Mouse (Mus musculus) thymus, adult 2 months (tissue): ENCODE measurements around the gene Pbx2. TPM values are rescaled to one million over a fixed set of nuclear protein-coding genes. Genes with fewer than 3 reads are reported as not detected.

Source experiments
- DNase-seq: peaks from one replicate; pipeline ENCODE4 v3.0.0; 2021
- H3K27ac ChIP-seq: fragments of 200-500 bp; 2 replicates; pipeline ENCODE4 v1.5.1; 2012; ENCODE audit warnings: low read length, control low read depth; ENCODE audit not compliant: control insufficient read depth, insufficient read depth
- H3K27me3 ChIP-seq: fragments of 200-500 bp; 2 replicates; pipeline ENCODE4 v1.6.1; 2012; ENCODE audit warnings: mild to moderate bottlenecking, low read length, moderate library complexity, mixed read lengths; ENCODE audit not compliant: control insufficient read depth, insufficient read depth
- H3K36me3 ChIP-seq: fragments of 200-500 bp; 2 replicates; pipeline ENCODE4 v1.6.1; 2012; ENCODE audit warnings: mild to moderate bottlenecking, low read length, moderate library complexity; ENCODE audit not compliant: control insufficient read depth, insufficient read depth
- H3K4me1 ChIP-seq: fragments of 200-500 bp; replicated peaks from 2 replicates; pipeline ENCODE4 v1.6.1; 2012; ENCODE audit warnings: low read length; ENCODE audit not compliant: control insufficient read depth, insufficient read depth
- H3K4me3 ChIP-seq: fragments of 200-500 bp; 2 replicates; pipeline ENCODE4 v1.5.1; 2012; ENCODE audit warnings: mild to moderate bottlenecking, low read length, control low read depth, moderate library complexity; ENCODE audit not compliant: control insufficient read depth, insufficient read depth
- CTCF ChIP-seq: fragments of 200-500 bp; IDR thresholded peaks from 2 replicates; pipeline ENCODE4 v1.5.1; 2012; ENCODE audit warnings: mild to moderate bottlenecking, control low read depth, low read length, moderate library complexity, borderline replicate concordance; ENCODE audit not compliant: control insufficient read depth, poor library complexity, insufficient read depth; ENCODE audit errors: extremely low read depth
- POLR2A ChIP-seq: fragments of 200-500 bp; IDR thresholded peaks from 2 replicates; pipeline ENCODE4 v1.6.1; 2012; ENCODE audit warnings: mild to moderate bottlenecking, low read length, control low read depth, moderate library complexity; ENCODE audit not compliant: control insufficient read depth, poor library complexity, insufficient read depth; ENCODE audit errors: extremely low read depth
- WGBS: fragments of 180-500 bp; shearing (Covaris S2); methylation state at CpG from one replicate; pipeline ENCODE4 v1.1.7; 2018; 5-methylcytosine and 5-hydroxymethylcytosine counted together
- polyA plus RNA-seq: library from polyadenylated mRNA; depleted of rRNA; stranded (reverse); fragments of >200 nt; gene quantifications from 2 replicates; pipeline ENCODE4 v1.2.3, GENCODE M21; 2012

Gene Pbx2
- polyA plus RNA-seq, 1 experiment: 144 TPM

- DNase-seq: peak; percentile 58
- TF ChIP-seq POLR2A (no peak), CTCF (0 out of 2 replicates have a peak, but pooled peaks have one; percentile 64)
- H3K27ac ChIP-seq: peak overlapping the region; percentile 89
- H3K4me3 ChIP-seq: peak overlapping the region; percentile 89
- no peaks in the 10 kb centered on the region for H3K27me3 ChIP-seq
- peaks cover 27% of the 10 kb centered on the region for H3K4me1 ChIP-seq
- peaks cover 13% of the 10 kb centered on the region for H3K36me3 ChIP-seq
- under 1% methylated on average over 18 of the region's 18 CpGs for WGBS
Measured at GRCm38 (mm10) chr17:34626773-34627092, 35.7 kb downstream of the Pbx2 start.

GRCm38 (mm10) chr17:34627093-34627942 lies 36.3 kb downstream of the Pbx2 start:
- no peaks in the 10 kb centered on the region for H3K27me3 ChIP-seq
- H3K4me1 ChIP-seq: peaks cover 32% of the 10 kb centered on the region
- H3K4me3 ChIP-seq: peak overlapping the region; percentile 89
- peaks cover 7% of the 10 kb centered on the region for H3K36me3 ChIP-seq
- peak; percentile 80 for DNase-seq
- WGBS: under 1% methylated on average over 45 of the region's 45 CpGs
- peak overlapping the region; percentile 91 for H3K27ac ChIP-seq
- TF ChIP-seq CTCF (no peak), POLR2A (no peak)

GRCm38 (mm10) chr17:34627943-34628643 lies 37.0 kb downstream of the Pbx2 start, which contains the start of gene Ppt2:
TSS of gene Ppt2 (minus strand) at chr17:34628510.
- DNase-seq: peak; percentile 69
- H3K4me1 ChIP-seq: peaks cover 35% of the 10 kb centered on the region
- H3K36me3 ChIP-seq: no peaks in the 10 kb centered on the region; the same call in 1 of the 2 replicates
- 6% methylated on average over 29 of the region's 29 CpGs for WGBS
- peak within 1 kb of the TSS; percentile 91 for H3K27ac ChIP-seq
- H3K4me3 ChIP-seq: peak within 1 kb of the TSS; percentile 97
- no peaks in the 10 kb centered on the region for H3K27me3 ChIP-seq
- TF ChIP-seq CTCF (no peak), POLR2A (peak; percentile 38; the same call in 1 of the 2 replicates)

- DNase-seq: peak; percentile 58
- H3K27me3 ChIP-seq: no peaks in the 10 kb centered on the region
- TF ChIP-seq CTCF: no peak
- no peak for TF ChIP-seq POLR2A
- 19% methylated on average over 5 of the region's 5 CpGs for WGBS
- H3K27ac ChIP-seq: peak overlapping the region; percentile 91
- peak overlapping the region; percentile 89 for H3K4me3 ChIP-seq
- peaks cover 39% of the 10 kb centered on the region for H3K4me1 ChIP-seq
- no peaks in the 10 kb centered on the region; the same call in 1 of the 2 replicates for H3K36me3 ChIP-seq
Measured at GRCm38 (mm10) chr17:34628644-34628967, 37.5 kb downstream of the Pbx2 start.

GRCm38 (mm10) chr17:34629221-34629751 lies 38.2 kb downstream of the Pbx2 start, which contains the start of gene Prrt1:
TSS of gene Prrt1 (plus strand) at chr17:34629533.
- Histone ChIP-seq H3K27ac (peak within 1 kb of the TSS; percentile 95), H3K4me1 (peaks cover 40% of the 10 kb centered on the region), H3K4me3 (peak within 1 kb of the TSS; percentile 97), H3K36me3 (no peaks in the 10 kb centered on the region), H3K27me3 (no peaks in the 10 kb centered on the region)
- 6% methylated on average over 16 of the region's 16 CpGs for WGBS
- peak; percentile 51 for DNase-seq
- TF ChIP-seq CTCF: no peak
- peak; percentile 54; the same call in 1 of the 2 replicates for TF ChIP-seq POLR2A
